Comparison of ENCODE assay signal across 10 mouse cellular contexts in the genomic region with DNA sequence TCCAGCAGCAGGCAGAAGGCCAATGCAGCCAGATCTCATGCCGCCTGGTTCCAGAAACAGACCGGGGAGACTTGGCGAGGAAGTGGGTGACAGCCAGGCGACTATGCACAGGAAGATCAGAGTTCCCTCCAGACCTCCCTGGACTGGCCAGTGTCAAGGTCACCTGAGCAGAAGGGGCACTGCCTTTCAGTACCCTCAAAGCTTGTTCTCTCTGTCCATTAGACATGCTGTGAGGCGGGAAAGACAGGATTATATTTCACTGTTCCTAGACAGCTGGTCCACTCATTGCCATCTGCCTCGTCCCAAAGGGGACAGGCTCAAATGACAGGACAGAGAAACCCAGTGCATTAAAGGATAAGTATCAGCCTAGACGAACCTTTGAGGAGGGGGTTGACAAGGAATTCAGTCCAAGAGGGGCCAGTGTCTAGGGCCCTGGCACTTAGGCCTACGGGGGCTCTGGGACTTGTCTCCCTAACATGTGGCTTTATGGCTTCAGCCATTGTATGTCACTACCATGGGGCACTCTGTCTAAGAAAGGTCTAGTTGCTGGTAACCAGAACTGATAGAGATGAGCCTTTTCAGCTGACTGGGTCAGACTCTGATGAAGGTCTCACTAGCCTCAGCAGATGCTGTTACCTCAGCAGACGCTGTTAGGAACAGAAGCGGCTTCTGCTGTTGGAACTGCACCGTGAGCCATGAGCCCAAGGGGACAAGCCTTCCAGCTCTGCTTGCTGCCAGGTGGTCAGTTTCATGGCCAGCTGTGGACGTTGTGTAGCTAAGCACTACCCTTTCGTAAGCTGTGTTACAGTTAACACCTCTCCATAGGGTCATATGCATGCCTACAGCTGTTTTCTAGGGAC. TPM values are rescaled to one million over a fixed set of nuclear protein-coding genes. Genes with fewer than 3 reads are reported as not detected.
DNase-seq lines count a peak whose midpoint lies in the region; ATAC-seq and TF ChIP-seq lines count a peak whose summit lies in the region.
"Had no signal": no experiment of that assay in that cellular context is flagged by ENCODE, and none has a peak within 500 bp of the region (broad histone marks: within the 10 kb centered on the region; RNA-seq: fewer than 3 reads in every experiment).

No protein-coding gene starts in this region.

- H3K36me3 ChIP-seq in kidney, embryonic 15.5 days = no peaks in the 10 kb centered on the region
- no peaks in the 10 kb centered on the region for H3K36me3 ChIP-seq in kidney, adult 2 months (ENCODE audit: control insufficient read depth, insufficient read depth, low read length)
- H3K36me3 ChIP-seq in embryonic facial prominence, embryonic 15.5 days = no peaks in the 10 kb centered on the region
- H3K36me3 ChIP-seq in midbrain, embryonic 13.5 days = no peaks in the 10 kb centered on the region

- H3K9ac ChIP-seq in kidney, embryonic 15.5 days = no peak overlapping the region
- no peak overlapping the region for H3K9ac ChIP-seq in embryonic facial prominence, embryonic 15.5 days
- H3K9ac ChIP-seq in midbrain, embryonic 13.5 days (replicated peaks) = no peak overlapping the region

- peak; percentile 70 for ATAC-seq in kidney, embryonic 15.5 days (replicated peaks; ENCODE audit: low FRiP score)
- ATAC-seq in embryonic facial prominence, embryonic 15.5 days (ENCODE audit: insufficient number of reproducible peaks, low FRiP score, low TSS enrichment, low read depth) = peak; percentile 67
- peak; percentile 53 for ATAC-seq in midbrain, embryonic 13.5 days
- ATAC-seq in inflammation-experienced regulatory T-cells, adult 6 months = no peak

- H3K27ac ChIP-seq in kidney, embryonic 15.5 days = no peak overlapping the region
- H3K27ac ChIP-seq in kidney, adult 2 months (ENCODE audit: insufficient read depth, low read depth, low read length) = no peak overlapping the region
- H3K27ac ChIP-seq in embryonic facial prominence, embryonic 15.5 days (replicated peaks) = no peak overlapping the region
- no peak overlapping the region for H3K27ac ChIP-seq in midbrain, embryonic 13.5 days

- WGBS in kidney, embryonic 15.5 days = 49% methylated on average over 13 of the region's 13 CpGs
- WGBS in kidney, adult 2 months = 57% methylated on average over 13 of the region's 13 CpGs
- WGBS in embryonic facial prominence, embryonic 15.5 days = 68% methylated on average over 13 of the region's 13 CpGs
- 71% methylated on average over 13 of the region's 13 CpGs for WGBS in midbrain, embryonic 13.5 days

- no peak overlapping the region for H3K4me3 ChIP-seq in kidney, embryonic 15.5 days (replicated peaks)
- no peak overlapping the region for H3K4me3 ChIP-seq in kidney, adult 2 months (ENCODE audit: insufficient read depth, low read depth, low read length)
- H3K4me3 ChIP-seq in embryonic facial prominence, embryonic 15.5 days (replicated peaks) = no peak overlapping the region
- no peak overlapping the region for H3K4me3 ChIP-seq in midbrain, embryonic 13.5 days (replicated peaks)

- no peak for TF ChIP-seq POLR2A in kidney, adult 2 months (IDR thresholded peaks at IDR 0.05; ENCODE audit: low read depth, low read length)

- TF ChIP-seq CTCF in kidney, adult 2 months (conservative IDR thresholded peaks at IDR 0.05; ENCODE audit: insufficient read depth, insufficient read length, low read depth, low read length) = no peak

- no peaks in the 10 kb centered on the region for H3K27me3 ChIP-seq in kidney, embryonic 15.5 days
- no peaks in the 10 kb centered on the region for H3K27me3 ChIP-seq in kidney, adult 2 months (replicated peaks; ENCODE audit: control insufficient read depth, insufficient read depth, low read length)
- no peaks in the 10 kb centered on the region for H3K27me3 ChIP-seq in embryonic facial prominence, embryonic 15.5 days
- H3K27me3 ChIP-seq in midbrain, embryonic 13.5 days = no peaks in the 10 kb centered on the region

- 0 out of 2 replicates have a peak, but pooled peaks cover 2% of the 10 kb centered on the region for H3K4me1 ChIP-seq in kidney, embryonic 15.5 days
- no peaks in the 10 kb centered on the region for H3K4me1 ChIP-seq in kidney, adult 2 months (ENCODE audit: control insufficient read depth, insufficient read depth, low read length)
- no peaks in the 10 kb centered on the region for H3K4me1 ChIP-seq in embryonic facial prominence, embryonic 15.5 days
- 0 out of 2 replicates have a peak, but pooled peaks cover 7% of the 10 kb centered on the region for H3K4me1 ChIP-seq in midbrain, embryonic 13.5 days (replicated peaks)

- H3K4me2 ChIP-seq in kidney, embryonic 15.5 days = no peak overlapping the region
- H3K4me2 ChIP-seq in embryonic facial prominence, embryonic 15.5 days (replicated peaks) = no peak overlapping the region
- H3K4me2 ChIP-seq in midbrain, embryonic 13.5 days (replicated peaks) = no peak overlapping the region

- intact Hi-C loops in left cerebral cortex, postnatal 14 days (cut with DNase I) = no loop called here

- no peaks in the 10 kb centered on the region for H3K9me3 ChIP-seq in kidney, embryonic 15.5 days (replicated peaks)
- H3K9me3 ChIP-seq in embryonic facial prominence, embryonic 15.5 days (replicated peaks) = no peaks in the 10 kb centered on the region
- H3K9me3 ChIP-seq in midbrain, embryonic 13.5 days = no peaks in the 10 kb centered on the region

- no peak for DNase-seq in kidney, adult 2 months
- DNase-seq in cerebellum, adult 9-10 months = peak; percentile 60
- DNase-seq in left cerebral cortex, postnatal 14 days (ENCODE audit: low spot score in 2 of 2) = no peak
- DNase-seq in adipocyte (ENCODE audit: low spot score) = no peak
- DNase-seq: kidney, adult 18-20 months; lung, postnatal 10 days had no signal

RNA-seq across cellular contexts. Expression of a gene that starts 40.9 kb away (rescaled TPM):
- 5.4 and 5.7 TPM in 2 replicates for polyA plus RNA-seq in kidney, embryonic 15.5 days (2015; fragmentation: Nextera tagmentation; extraction: Ambion mirVana)
- polyA plus RNA-seq in kidney, adult 2 months (2012; rRNA removed) = 2.3 and 3.2 TPM in 2 replicates
- 9.8 and 10.4 TPM in 2 replicates for polyA plus RNA-seq in embryonic facial prominence, embryonic 15.5 days (2015; fragmentation: Nextera tagmentation; extraction: Ambion mirVana)
- polyA plus RNA-seq in midbrain, embryonic 13.5 days (2015; fragmentation: Nextera tagmentation; extraction: Ambion mirVana) = 1.4 and 1.8 TPM in 2 replicates
- 1 to 10 TPM; 2.3 to 2.6 TPM for total RNA-seq in left cerebral cortex, postnatal 14 days (2021)
- under 1 TPM in 1 of 3 experiments, not detected in 2; 0.47 TPM for polyA plus RNA-seq in inflammation-experienced regulatory T-cells, adult 6 months (2017; shearing (Covaris generic))
